Mouse (Mus musculus) kidney, postnatal 14 days (tissue): ENCODE measurements around the gene Ddit4.

Experiments used
- DNase-seq: peaks from one replicate; pipeline ENCODE4 v3.0.0; 2022; ENCODE audit warnings: mixed read lengths

The Ddit4 gene

GRCm38 (mm10) chr10:59947296-59948073 lies 4.1 kb downstream of the Ddit4 start:
- DNase-seq: no peak

- DNase-seq: no peak
Measured at GRCm38 (mm10) chr10:59946362-59946761, 5.3 kb downstream of the Ddit4 start.

- no peak for DNase-seq
Measured at GRCm38 (mm10) chr10:59945416-59945815, 6.2 kb downstream of the Ddit4 start.

- DNase-seq: peak; percentile 85
Measured at GRCm38 (mm10) chr10:59943421-59943989, 8.1 kb downstream of the Ddit4 start.

GRCm38 (mm10) chr10:59942847-59943420 lies 8.7 kb downstream of the Ddit4 start:
- peak; percentile 80 for DNase-seq

GRCm38 (mm10) chr10:59942281-59942846 lies 9.3 kb downstream of the Ddit4 start:
- no peak for DNase-seq

GRCm38 (mm10) chr10:59939081-59939480 lies 12.6 kb downstream of the Ddit4 start:
- DNase-seq: no peak

- no peak for DNase-seq
Measured at GRCm38 (mm10) chr10:59938662-59939061, 13.0 kb downstream of the Ddit4 start.

GRCm38 (mm10) chr10:59936058-59936856 lies 15.4 kb downstream of the Ddit4 start:
- no peak for DNase-seq

- DNase-seq: no peak
Measured at GRCm38 (mm10) chr10:59934039-59934438, 17.6 kb downstream of the Ddit4 start.

- peak; percentile 61 for DNase-seq
Measured at GRCm38 (mm10) chr10:59932521-59932920, 19.1 kb downstream of the Ddit4 start.

GRCm38 (mm10) chr10:59930996-59931395 lies 20.6 kb downstream of the Ddit4 start:
- no peak for DNase-seq

GRCm38 (mm10) chr10:59929205-59929604 lies 22.4 kb downstream of the Ddit4 start:
- peak; percentile 35 for DNase-seq

GRCm38 (mm10) chr10:59924305-59924704 lies 27.3 kb downstream of the Ddit4 start:
- DNase-seq: no peak

- no peak for DNase-seq
Measured at GRCm38 (mm10) chr10:59923493-59923892, 28.1 kb downstream of the Ddit4 start.

GRCm38 (mm10) chr10:59920810-59921681 lies 30.6 kb downstream of the Ddit4 start:
- peak; percentile 83 for DNase-seq

- no peak for DNase-seq
Measured at GRCm38 (mm10) chr10:59920485-59920809, 31.2 kb downstream of the Ddit4 start.

- peak; percentile 80 for DNase-seq
Measured at GRCm38 (mm10) chr10:59919494-59920181, 32.0 kb downstream of the Ddit4 start.

- no peak for DNase-seq
Measured at GRCm38 (mm10) chr10:59918111-59918510, 33.5 kb downstream of the Ddit4 start.

GRCm38 (mm10) chr10:59916649-59917048 lies 35.0 kb downstream of the Ddit4 start:
- DNase-seq: no peak

- peak; percentile 92 for DNase-seq
Measured at GRCm38 (mm10) chr10:59916159-59916558, 35.5 kb downstream of the Ddit4 start.
